Mouse (Mus musculus) liver, embryonic 13.5 days (tissue): ENCODE results near the gene Rgs5. TPM values are rescaled to one million over a fixed set of nuclear protein-coding genes. Genes with fewer than 3 reads are reported as not detected.

Source experiments
- ATAC-seq: fragments of 200-750 bp; cut with Nextera tagmentation; 2 replicates; pipeline ENCODE4 v1.8.0; 2017; ENCODE audit warnings: low read depth, mild to moderate bottlenecking, moderate number of reproducible peaks, moderate library complexity
- DNase-seq: peaks from one replicate; pipeline ENCODE4 v3.0.0; 2022
- H3K27ac ChIP-seq: fragments of 300-500 bp; sonication (generic); 2 replicates; pipeline ENCODE4 v1.5.1; 2015; ENCODE audit warnings: moderate library complexity, mild to moderate bottlenecking, inconsistent platforms
- H3K27me3 ChIP-seq: fragments of 300-500 bp; sonication (generic); 2 replicates; pipeline ENCODE4 v1.6.1; 2015; ENCODE audit warnings: mild to moderate bottlenecking, inconsistent platforms
- H3K36me3 ChIP-seq: fragments of 300-500 bp; sonication (generic); 2 replicates; pipeline ENCODE4 v1.6.1; 2015; ENCODE audit warnings: mild to moderate bottlenecking, inconsistent platforms
- H3K4me1 ChIP-seq: fragments of 300-500 bp; sonication (generic); replicated peaks from 2 replicates; pipeline ENCODE4 v1.6.1; 2015; ENCODE audit warnings: inconsistent platforms
- H3K4me2 ChIP-seq: fragments of 300-500 bp; sonication (generic); 2 replicates; pipeline ENCODE4 v1.6.1; 2015; ENCODE audit warnings: inconsistent platforms, mild to moderate bottlenecking, moderate library complexity
- H3K4me3 ChIP-seq: fragments of 300-500 bp; sonication (generic); replicated peaks from 2 replicates; pipeline ENCODE4 v1.5.1; 2015; ENCODE audit warnings: mild to moderate bottlenecking, inconsistent platforms
- H3K9ac ChIP-seq: fragments of 300-500 bp; sonication (generic); 2 replicates; pipeline ENCODE4 v1.6.1; 2015; ENCODE audit warnings: mild to moderate bottlenecking, inconsistent platforms
- H3K9me3 ChIP-seq: fragments of 300-500 bp; sonication (generic); replicated peaks from 2 replicates; pipeline ENCODE4 v1.6.1; 2016; ENCODE audit warnings: inconsistent platforms
- WGBS: fragments of 180-500 bp; shearing (Covaris S2); methylation state at CpG from one replicate; pipeline ENCODE4 v1.1.7; 2015; ENCODE audit not compliant: insufficient replicate concordance; 5-methylcytosine and 5-hydroxymethylcytosine counted together
- polyA plus RNA-seq: library from polyadenylated mRNA; unstranded; fragments of >200 nt; fragmentation: Nextera tagmentation; extraction: Ambion mirVana; gene quantifications from 2 replicates; pipeline ENCODE4 v1.2.1, GENCODE M21; 2015

Rgs5 gene
- polyA plus RNA-seq: 0.23 and 0.41 TPM in 2 replicates

GRCm38 (mm10) chr1:169655256-169655655 lies at the start of gene Rgs5:
Gene Rgs5, plus strand, starts transcription at chr1:169655501.
- Histone ChIP-seq H3K27ac (no peak within 1 kb of the TSS), H3K9ac (no peak within 1 kb of the TSS), H3K4me1 (no peaks in the 10 kb centered on the region), H3K4me2 (peak within 1 kb of the TSS; percentile 28), H3K9me3 (no peaks in the 10 kb centered on the region), H3K36me3 (no peaks in the 10 kb centered on the region), H3K4me3 (no peak within 1 kb of the TSS), H3K27me3 (no peaks in the 10 kb centered on the region)
- ATAC-seq: peak; percentile 36; the same call in 1 of the 2 replicates
- 9% methylated on average over 8 of the region's 8 CpGs for WGBS
- DNase-seq: no peak

GRCm38 (mm10) chr1:169606164-169606563 lies 49.1 kb upstream of the Rgs5 start:
- Histone ChIP-seq H3K9me3 (no peaks in the 10 kb centered on the region), H3K9ac (no peak overlapping the region), H3K27me3 (no peaks in the 10 kb centered on the region), H3K27ac (no peak overlapping the region), H3K4me1 (no peaks in the 10 kb centered on the region), H3K36me3 (no peaks in the 10 kb centered on the region), H3K4me3 (no peak overlapping the region), H3K4me2 (no peak overlapping the region)
- DNase-seq (no peak), ATAC-seq (no peak)
- WGBS: 62% methylated on average over 3 of the region's 3 CpGs

GRCm38 (mm10) chr1:169629738-169630137 lies 25.6 kb upstream of the Rgs5 start:
- Histone ChIP-seq H3K9me3 (no peaks in the 10 kb centered on the region), H3K27me3 (no peaks in the 10 kb centered on the region), H3K4me2 (no peak overlapping the region), H3K27ac (no peak overlapping the region), H3K36me3 (no peaks in the 10 kb centered on the region), H3K9ac (no peak overlapping the region), H3K4me1 (no peaks in the 10 kb centered on the region), H3K4me3 (no peak overlapping the region)
- ATAC-seq: no peak
- DNase-seq: no peak
- 80% methylated on average over 7 of the region's 7 CpGs for WGBS

GRCm38 (mm10) chr1:169637251-169637750 lies 18.0 kb upstream of the Rgs5 start:
- DNase-seq: no peak
- Histone ChIP-seq H3K27me3 (no peaks in the 10 kb centered on the region), H3K27ac (no peak overlapping the region), H3K9me3 (no peaks in the 10 kb centered on the region), H3K4me2 (no peak overlapping the region), H3K36me3 (no peaks in the 10 kb centered on the region), H3K9ac (no peak overlapping the region), H3K4me1 (no peaks in the 10 kb centered on the region), H3K4me3 (no peak overlapping the region)
- WGBS: 61% methylated on average over 14 of the region's 14 CpGs
- no peak for ATAC-seq

- Histone ChIP-seq H3K36me3 (no peaks in the 10 kb centered on the region), H3K4me3 (no peak overlapping the region), H3K4me1 (no peaks in the 10 kb centered on the region), H3K27ac (no peak overlapping the region), H3K9ac (no peak overlapping the region), H3K27me3 (no peaks in the 10 kb centered on the region), H3K9me3 (no peaks in the 10 kb centered on the region), H3K4me2 (no peak overlapping the region)
- ATAC-seq (no peak), DNase-seq (no peak)
- WGBS: 54% methylated on average over 7 of the region's 7 CpGs
These were observed 10.2 kb upstream of the Rgs5 start for GRCm38 (mm10) chr1:169644884-169645653.

GRCm38 (mm10) chr1:169659479-169659878 lies 4.2 kb downstream of the Rgs5 start:
- 3% methylated on average over 4 of the region's 4 CpGs for WGBS
- DNase-seq (no peak), ATAC-seq (no peak)
- no peaks in the 10 kb centered on the region for H3K27me3 ChIP-seq
- no peak overlapping the region for H3K4me3 ChIP-seq
- H3K4me1 ChIP-seq: no peaks in the 10 kb centered on the region
- H3K9ac ChIP-seq: no peak overlapping the region
- H3K4me2 ChIP-seq: no peak overlapping the region
- no peaks in the 10 kb centered on the region for H3K9me3 ChIP-seq
- no peak overlapping the region for H3K27ac ChIP-seq
- H3K36me3 ChIP-seq: no peaks in the 10 kb centered on the region

DNA sequence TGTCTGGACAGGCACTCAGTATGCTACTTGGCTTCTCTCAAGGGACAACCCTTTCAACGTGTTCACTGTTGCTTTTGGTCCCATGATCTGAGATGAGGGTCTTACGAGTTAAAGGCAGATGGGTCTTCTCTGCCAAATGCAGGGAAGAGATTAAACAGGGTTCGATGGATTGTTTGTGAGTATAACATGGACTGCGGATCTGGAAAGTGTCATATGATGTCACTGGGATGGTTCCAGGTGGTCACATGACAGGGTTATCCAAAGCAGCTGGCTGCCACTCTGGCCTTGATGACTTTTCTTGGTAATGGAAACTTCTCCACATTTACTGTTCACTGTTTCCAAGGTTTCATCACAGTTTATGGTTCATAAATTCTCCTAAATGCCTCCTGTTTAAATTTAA lies 12.0 kb downstream of the Rgs5 start:
- Histone ChIP-seq H3K4me2 (no peak overlapping the region), H3K4me1 (no peaks in the 10 kb centered on the region), H3K9ac (no peak overlapping the region), H3K4me3 (no peak overlapping the region), H3K27ac (no peak overlapping the region), H3K36me3 (no peaks in the 10 kb centered on the region), H3K27me3 (no peaks in the 10 kb centered on the region), H3K9me3 (no peaks in the 10 kb centered on the region)
- ATAC-seq (no peak), DNase-seq (no peak)
- WGBS: 58% methylated on average over 4 of the region's 4 CpGs

GRCm38 (mm10) chr1:169670705-169671104 lies 15.4 kb downstream of the Rgs5 start:
- no peaks in the 10 kb centered on the region for H3K9me3 ChIP-seq
- no peak for DNase-seq
- H3K4me2 ChIP-seq: no peak overlapping the region
- no peak overlapping the region for H3K27ac ChIP-seq
- no peaks in the 10 kb centered on the region for H3K36me3 ChIP-seq
- H3K4me3 ChIP-seq: no peak overlapping the region
- no peaks in the 10 kb centered on the region for H3K4me1 ChIP-seq
- 55% methylated on average over 1 of the region's 1 CpGs for WGBS
- H3K27me3 ChIP-seq: no peaks in the 10 kb centered on the region
- ATAC-seq: no peak
- H3K9ac ChIP-seq: no peak overlapping the region

GRCm38 (mm10) chr1:169671801-169672200 lies 16.5 kb downstream of the Rgs5 start:
- no peak overlapping the region for H3K27ac ChIP-seq
- H3K9me3 ChIP-seq: no peaks in the 10 kb centered on the region
- no peaks in the 10 kb centered on the region for H3K4me1 ChIP-seq
- WGBS: 53% methylated on average over 2 of the region's 2 CpGs
- no peak overlapping the region for H3K4me2 ChIP-seq
- no peak overlapping the region for H3K9ac ChIP-seq
- no peak for DNase-seq
- no peaks in the 10 kb centered on the region for H3K36me3 ChIP-seq
- no peaks in the 10 kb centered on the region for H3K27me3 ChIP-seq
- no peak overlapping the region for H3K4me3 ChIP-seq
- ATAC-seq: no peak

GRCm38 (mm10) chr1:169672272-169672671 lies 17.0 kb downstream of the Rgs5 start:
- Histone ChIP-seq H3K9me3 (no peaks in the 10 kb centered on the region), H3K4me3 (no peak overlapping the region), H3K27me3 (no peaks in the 10 kb centered on the region), H3K4me2 (no peak overlapping the region), H3K4me1 (no peaks in the 10 kb centered on the region), H3K36me3 (no peaks in the 10 kb centered on the region), H3K27ac (no peak overlapping the region), H3K9ac (no peak overlapping the region)
- ATAC-seq (no peak), DNase-seq (no peak)
- WGBS: 53% methylated on average over 4 of the region's 4 CpGs

- no peak overlapping the region for H3K4me2 ChIP-seq
- H3K36me3 ChIP-seq: no peaks in the 10 kb centered on the region
- H3K27me3 ChIP-seq: no peaks in the 10 kb centered on the region
- no peak overlapping the region for H3K9ac ChIP-seq
- H3K27ac ChIP-seq: no peak overlapping the region
- no peaks in the 10 kb centered on the region for H3K4me1 ChIP-seq
- ATAC-seq: no peak
- DNase-seq: no peak
- WGBS: 37% methylated on average over 3 of the region's 3 CpGs
- H3K9me3 ChIP-seq: no peaks in the 10 kb centered on the region
- H3K4me3 ChIP-seq: no peak overlapping the region
These were observed 18.8 kb downstream of the Rgs5 start for GRCm38 (mm10) chr1:169674116-169674515.

DNA sequence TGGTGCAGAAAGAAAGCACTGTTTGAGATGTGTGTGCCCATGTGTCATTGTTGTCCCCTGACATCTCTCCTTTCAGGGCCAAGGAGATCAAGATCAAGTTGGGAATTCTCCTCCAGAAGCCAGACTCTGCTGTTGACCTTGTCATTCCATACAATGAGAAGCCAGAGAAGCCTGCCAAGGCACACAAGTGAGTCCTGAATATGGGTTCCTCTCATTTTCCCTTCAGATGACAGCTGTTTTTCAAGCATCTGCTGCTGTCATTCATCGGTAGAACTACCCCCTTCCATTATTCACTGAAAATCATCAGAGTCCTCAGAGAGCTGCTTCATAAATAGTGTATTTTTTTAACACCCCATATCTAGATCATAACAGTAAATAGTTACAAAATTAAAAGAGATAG lies 21.4 kb downstream of the Rgs5 start:
- no peaks in the 10 kb centered on the region for H3K4me1 ChIP-seq
- H3K9me3 ChIP-seq: no peaks in the 10 kb centered on the region
- DNase-seq (no peak), ATAC-seq (no peak)
- no peak overlapping the region for H3K9ac ChIP-seq
- H3K27ac ChIP-seq: no peak overlapping the region
- no peak overlapping the region for H3K4me2 ChIP-seq
- no peak overlapping the region for H3K4me3 ChIP-seq
- WGBS: 73% methylated on average over 1 of the region's 1 CpGs
- no peaks in the 10 kb centered on the region for H3K27me3 ChIP-seq
- no peaks in the 10 kb centered on the region for H3K36me3 ChIP-seq
